In genomic region chr9:65829410-65829809, GRCm38 (mm10) we compare ENCODE assay signal across 8 mouse cellular contexts. TPM values are rescaled to one million over a fixed set of nuclear protein-coding genes. Genes with fewer than 3 reads are reported as not detected.
DNase-seq lines count a peak whose midpoint lies in the region; ATAC-seq and TF ChIP-seq lines count a peak whose summit lies in the region.

No protein-coding gene starts in this region.

- TF ChIP-seq EP300 in heart, adult 2 months (IDR thresholded peaks at IDR 0.05; ENCODE audit: insufficient read depth, low read depth, low read length): no peak

- peak; percentile 27 for ATAC-seq in inflammation-experienced regulatory T-cells, adult 6 months
- ATAC-seq in midbrain, postnatal 0 days (ENCODE audit: low FRiP score): no peak

- WGBS in heart, adult 2 months: 88% methylated on average over 1 of the region's 2 CpGs
- WGBS in midbrain, postnatal 0 days: 90% methylated on average over 1 of the region's 2 CpGs

- H3K36me3 ChIP-seq in heart, adult 2 months (ENCODE audit: control insufficient read depth, insufficient read depth, low read length): peaks cover 11% of the 10 kb centered on the region
- H3K36me3 ChIP-seq in midbrain, postnatal 0 days (ENCODE audit: insufficient read depth, low read length): no peaks in the 10 kb centered on the region

- H3K79me2 ChIP-seq in heart, adult 2 months (replicated peaks; ENCODE audit: control insufficient read depth, insufficient read depth, low read length): no peaks in the 10 kb centered on the region

- H3K27me3 ChIP-seq in heart, adult 2 months (ENCODE audit: control insufficient read depth, insufficient read depth, low read length): no peaks in the 10 kb centered on the region
- no peaks in the 10 kb centered on the region for H3K27me3 ChIP-seq in midbrain, postnatal 0 days (ENCODE audit: insufficient read depth, low read length)

- intact Hi-C loops in heart, adult 2 months (cut with DNase I): loop anchor here (2.0 kb wide), 2 partner anchors 163 to 223 kb away; no protein-coding TSS in a partner anchor
- intact Hi-C loops in heart, postnatal 25 days (cut with DNase I): loop anchor here (1.0 to 5.0 kb wide), 3 partner anchors 37 to 163 kb away; no protein-coding TSS in a partner anchor

- H3K9me3 ChIP-seq in midbrain, postnatal 0 days (ENCODE audit: low read length): no peaks in the 10 kb centered on the region

- peak; percentile 51 to 58 for DNase-seq in heart, adult 2 months
- DNase-seq in heart, postnatal 25 days (ENCODE audit: low spot score): no peak
- DNase-seq in B cell, adult 2 months: peak; percentile 54 to 55
- DNase-seq in c-Kit-positive CD71-positive TER-119-positive erythroid progenitor cells, embryonic 14.5 days (ENCODE audit: low spot score): peak; percentile 48
- DNase-seq in midbrain, postnatal 0 days (ENCODE audit: low spot score): peak; percentile 45
- DNase-seq in layer of hippocampus, postnatal 36 days: no peak
- no peak for DNase-seq in layer of hippocampus, postnatal 25 days (ENCODE audit: extremely low spot score in 1 of 2, low spot score in 1 of 2)

- no peak overlapping the region for H3K27ac ChIP-seq in heart, adult 2 months
- H3K27ac ChIP-seq in midbrain, postnatal 0 days (ENCODE audit: low read depth, low read length): no peak overlapping the region

- peak; percentile 71 for TF ChIP-seq CTCF in heart, adult 2 months (IDR thresholded peaks at IDR 0.05)
- TF ChIP-seq CTCF in midbrain, postnatal 0 days (IDR thresholded peaks at IDR 0.05): peak; percentile 69

- H3K4me1 ChIP-seq in heart, adult 2 months (ENCODE audit: control insufficient read depth, insufficient read depth, low read length): peaks cover 11% of the 10 kb centered on the region
- H3K4me1 ChIP-seq in midbrain, postnatal 0 days (ENCODE audit: insufficient read depth, low read length): peaks cover 11% of the 10 kb centered on the region

- TF ChIP-seq POLR2A in heart, adult 2 months (IDR thresholded peaks at IDR 0.05; ENCODE audit: insufficient read depth, low read depth, low read length): no peak

- H3K4me3 ChIP-seq in heart, adult 2 months: no peak overlapping the region
- H3K4me3 ChIP-seq in midbrain, postnatal 0 days (ENCODE audit: low read depth, low read length): no peak overlapping the region

- H3K9ac ChIP-seq in heart, adult 2 months (ENCODE audit: low read depth, low read length): no peak overlapping the region
- no peak overlapping the region for H3K9ac ChIP-seq in midbrain, postnatal 0 days (replicated peaks; ENCODE audit: low read length, poor library complexity, severe bottlenecking)

- no peak overlapping the region for H3K4me2 ChIP-seq in midbrain, postnatal 0 days (ENCODE audit: low read depth, low read length, poor library complexity, severe bottlenecking)

RNA-seq across cellular contexts. Expression of gene Zfp609, which starts 2.0 kb away (rescaled TPM):
- 10 to 100 TPM; 23.7 to 25.5 TPM for total RNA-seq in heart, adult 2 months (2021)
- 8.7 and 8.9 TPM in 2 replicates for polyA plus RNA-seq in heart, adult 2 months (2012; rRNA removed)
- total RNA-seq in heart, postnatal 25 days (2021): 10 to 100 TPM; 23.2 to 28.0 TPM
- polyA plus RNA-seq in inflammation-experienced regulatory T-cells, adult 6 months (2017; shearing (Covaris generic)): 1 to 10 TPM; 2.3 to 4.2 (median 2.9) TPM
- total RNA-seq in midbrain, postnatal 0 days (2014; rRNA removed): 11.2 and 11.8 TPM in 2 replicates
- polyA plus RNA-seq in midbrain, postnatal 0 days (2015; fragmentation: Nextera tagmentation; extraction: Ambion mirVana): 4.5 and 5.4 TPM in 2 replicates
- 10 to 100 TPM; 51.2 to 52.8 TPM for total RNA-seq in layer of hippocampus, postnatal 36 days (2021)
- 10 to 100 TPM; 42.9 to 54.3 TPM for total RNA-seq in layer of hippocampus, postnatal 25 days (2021)

Comparison
In these comparisons a context has a peak if more than half of its experiments do, and no peak if none do; other contexts are left out.
1. DNase-seq: peak in heart, adult 2 months (2 of 2), B cell, adult 2 months (2 of 2), c-Kit-positive CD71-positive TER-119-positive erythroid progenitor cells, embryonic 14.5 days (single experiment) and midbrain, postnatal 0 days (single experiment); none in heart, postnatal 25 days (single experiment), layer of hippocampus, postnatal 36 days (0 of 2) and layer of hippocampus, postnatal 25 days (0 of 2).